Mouse (Mus musculus): ENCODE measurements around the gene Mrtfa.

GRCm38 (mm10) chr15:81155845-81156244, 34.7 kb downstream of the Mrtfa start:
- TF ChIP-seq POLR2A (IDR thresholded peaks at IDR 0.05; ENCODE audit: low read depth, low read length) (no peak), CTCF (conservative IDR thresholded peaks at IDR 0.05; ENCODE audit: insufficient read depth, insufficient read length, low read depth, low read length) (no peak)
